Mouse (Mus musculus): ENCODE data around the gene Erf. TPM values are rescaled to one million over a fixed set of nuclear protein-coding genes. Genes with fewer than 3 reads are reported as not detected.

The Erf gene
- polyA plus RNA-seq, 1 experiment from 2014 or later: 22.6 TPM

- H3K36me3 ChIP-seq (replicated peaks; ENCODE audit: control insufficient read depth, insufficient read depth, low read depth, low read length): peaks cover 2% of the 10 kb centered on the region
- H3K27ac ChIP-seq (replicated peaks; ENCODE audit: low read depth, low read length): peak within 1 kb of the TSS; percentile 70
- peak within 1 kb of the TSS; percentile 81 for H3K9ac ChIP-seq (replicated peaks; ENCODE audit: low read length)
- peak within 1 kb of the TSS; percentile 70 for H3K4me3 ChIP-seq (ENCODE audit: low read depth, low read length)
- ATAC-seq (replicated peaks; ENCODE audit: insufficient number of reproducible peaks, low FRiP score, low TSS enrichment, low read depth) (no peak), DNase-seq (ENCODE audit: low spot score) (no peak)
- H3K9me3 ChIP-seq (replicated peaks; ENCODE audit: control insufficient read depth, low read length): no peaks in the 10 kb centered on the region
- 8% methylated on average over 20 of the region's 20 CpGs for WGBS
- H3K4me1 ChIP-seq (ENCODE audit: control insufficient read depth, insufficient read depth, low read length): peaks cover 9% of the 10 kb centered on the region
- peak within 1 kb of the TSS; percentile 85 for H3K4me2 ChIP-seq (ENCODE audit: low read depth, low read length)
- no peaks in the 10 kb centered on the region for H3K27me3 ChIP-seq (ENCODE audit: control insufficient read depth, insufficient read depth, low read length)
Measured at GRCm38 (mm10) chr7:25220457-25221101, 30.0 kb downstream of the Erf start, which contains the start of gene Dedd2. TSS of gene Dedd2 (minus strand) at chr7:25220615.

DNA sequence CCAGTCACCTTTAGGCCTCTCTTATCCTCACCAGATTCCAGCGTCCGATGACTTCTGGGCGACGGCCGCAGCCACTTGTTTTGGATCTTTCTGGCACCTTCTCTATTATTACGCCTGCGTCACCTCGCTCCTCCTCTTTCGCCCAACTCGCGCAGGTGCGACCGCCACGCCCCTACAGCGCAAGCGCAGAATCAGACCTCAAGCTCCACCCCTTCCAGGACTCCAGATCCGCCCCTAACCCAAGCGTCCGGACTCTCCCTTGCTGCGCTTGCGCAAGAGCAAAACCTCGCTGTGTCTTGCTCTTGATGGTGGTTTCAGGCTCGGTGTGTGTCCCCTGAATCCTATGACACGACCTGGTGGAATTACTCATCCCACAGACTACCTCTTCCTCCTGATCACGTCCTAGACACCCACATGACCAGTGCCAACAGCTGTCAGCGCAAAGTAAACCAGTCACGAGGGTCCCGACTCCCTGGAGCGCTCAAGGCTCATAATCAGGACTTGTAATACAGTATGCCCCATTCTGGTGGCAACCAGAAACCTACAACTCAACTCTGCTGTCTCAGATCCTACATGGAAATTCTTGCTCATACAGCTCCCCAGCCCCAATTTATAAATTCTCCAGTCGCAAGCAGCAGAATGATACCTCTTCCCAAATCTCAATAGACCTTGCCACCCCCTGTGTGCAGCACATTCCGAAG is 30.7 kb downstream of the Erf start:
- Histone ChIP-seq H3K36me3 (replicated peaks; ENCODE audit: control insufficient read depth, insufficient read depth, low read depth, low read length) (no peaks in the 10 kb centered on the region; the same call in 1 of the 2 replicates), H3K27ac (replicated peaks; ENCODE audit: low read depth, low read length) (0 out of 2 replicates have a peak overlapping the region, but pooled peaks have one; percentile 20), H3K9ac (replicated peaks; ENCODE audit: low read length) (peak overlapping the region; percentile 81), H3K9me3 (replicated peaks; ENCODE audit: control insufficient read depth, low read length) (no peaks in the 10 kb centered on the region), H3K27me3 (ENCODE audit: control insufficient read depth, insufficient read depth, low read length) (no peaks in the 10 kb centered on the region), H3K4me3 (ENCODE audit: low read depth, low read length) (peak overlapping the region; percentile 70), H3K4me1 (ENCODE audit: control insufficient read depth, insufficient read depth, low read length) (peaks cover 9% of the 10 kb centered on the region), H3K4me2 (ENCODE audit: low read depth, low read length) (peak overlapping the region; percentile 85)
- ATAC-seq (replicated peaks; ENCODE audit: insufficient number of reproducible peaks, low FRiP score, low TSS enrichment, low read depth) (peak; percentile 54), DNase-seq (ENCODE audit: low spot score) (peak; percentile 97)
- WGBS: 3% methylated on average over 31 of the region's 31 CpGs

DNA sequence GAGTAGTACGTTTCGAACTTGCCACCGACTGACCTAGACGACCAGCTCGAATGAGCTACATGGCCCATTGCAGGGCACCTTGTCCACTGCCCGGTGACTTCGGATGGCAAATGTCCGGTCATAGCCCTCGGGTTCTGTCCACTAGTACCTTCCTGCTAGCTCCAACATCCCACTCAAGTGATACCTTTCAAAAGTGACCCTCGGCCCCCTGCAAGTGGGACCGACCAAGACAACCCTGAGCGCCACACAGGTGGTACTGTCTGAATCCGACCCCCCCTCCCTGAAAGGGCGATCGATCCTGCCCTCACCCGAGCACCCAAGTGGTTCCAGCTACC is 31.2 kb downstream of the Erf start:
- H3K4me1 ChIP-seq (ENCODE audit: control insufficient read depth, insufficient read depth, low read length): peaks cover 9% of the 10 kb centered on the region
- WGBS: 0% methylated on average over 16 of the region's 16 CpGs

DNA sequence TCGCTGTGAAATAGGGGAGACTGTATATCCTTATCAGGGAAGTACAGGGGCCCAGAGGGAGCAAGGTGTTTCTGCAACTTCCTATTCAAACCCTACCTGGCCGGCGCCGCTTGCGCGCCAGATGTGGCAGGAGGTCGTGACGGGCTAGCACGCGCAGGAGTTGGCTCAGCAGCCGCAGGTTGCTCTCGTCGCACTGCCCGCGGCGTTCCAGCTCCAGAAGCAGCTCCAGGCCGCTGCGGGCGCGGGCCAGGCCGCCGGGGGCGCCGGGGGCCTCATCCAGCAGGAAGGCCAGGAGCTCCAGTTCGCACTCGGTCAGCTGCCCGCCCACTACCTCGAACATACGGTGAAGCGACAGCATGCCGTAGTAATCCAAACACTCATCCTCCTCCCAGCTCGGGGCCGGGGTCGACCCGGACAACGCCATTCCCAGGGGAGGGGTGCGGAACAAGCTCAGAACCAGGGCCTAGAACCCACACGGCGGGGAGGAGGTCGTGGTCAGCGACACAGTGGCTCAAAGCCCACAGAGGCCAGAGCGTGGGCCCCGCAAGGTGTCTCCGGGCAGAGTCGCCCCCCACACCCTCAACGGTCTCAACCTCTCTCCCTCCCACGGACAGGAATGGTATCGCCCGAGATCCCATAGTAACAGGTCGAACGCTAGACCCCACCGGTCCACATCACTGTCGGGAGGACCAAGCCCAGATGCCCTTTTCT is 31.7 kb downstream of the Erf start:
- peak overlapping the region; percentile 70 for H3K4me3 ChIP-seq (ENCODE audit: low read depth, low read length)
- H3K27me3 ChIP-seq (ENCODE audit: control insufficient read depth, insufficient read depth, low read length): no peaks in the 10 kb centered on the region
- ATAC-seq (replicated peaks; ENCODE audit: insufficient number of reproducible peaks, low FRiP score, low TSS enrichment, low read depth): peak; percentile 10; the same call in 1 of the 2 replicates
- peak; percentile 76 for DNase-seq (ENCODE audit: low spot score)
- H3K4me2 ChIP-seq (ENCODE audit: low read depth, low read length): peak overlapping the region; percentile 85
- H3K4me1 ChIP-seq (ENCODE audit: control insufficient read depth, insufficient read depth, low read length): peaks cover 9% of the 10 kb centered on the region
- 0 out of 2 replicates have a peak overlapping the region, but pooled peaks have one; percentile 47 for H3K27ac ChIP-seq (replicated peaks; ENCODE audit: low read depth, low read length)
- no peaks in the 10 kb centered on the region for H3K9me3 ChIP-seq (replicated peaks; ENCODE audit: control insufficient read depth, low read length)
- peak overlapping the region; percentile 81 for H3K9ac ChIP-seq (replicated peaks; ENCODE audit: low read length)
- under 1% methylated on average over 53 of the region's 53 CpGs for WGBS
- H3K36me3 ChIP-seq (replicated peaks; ENCODE audit: control insufficient read depth, insufficient read depth, low read depth, low read length): no peaks in the 10 kb centered on the region

More for the DNA sequence above, 31.2 kb downstream of the Erf start:
- peak overlapping the region; percentile 81 for H3K9ac ChIP-seq (replicated peaks; ENCODE audit: low read length)
- no peaks in the 10 kb centered on the region for H3K9me3 ChIP-seq (replicated peaks; ENCODE audit: control insufficient read depth, low read length)
- ATAC-seq (replicated peaks; ENCODE audit: insufficient number of reproducible peaks, low FRiP score, low TSS enrichment, low read depth): peak; percentile 13; the same call in 1 of the 2 replicates
- H3K36me3 ChIP-seq (replicated peaks; ENCODE audit: control insufficient read depth, insufficient read depth, low read depth, low read length): no peaks in the 10 kb centered on the region; the same call in 1 of the 2 replicates
- H3K27ac ChIP-seq (replicated peaks; ENCODE audit: low read depth, low read length): no peak overlapping the region
- H3K27me3 ChIP-seq (ENCODE audit: control insufficient read depth, insufficient read depth, low read length): no peaks in the 10 kb centered on the region
- H3K4me3 ChIP-seq (ENCODE audit: low read depth, low read length): peak overlapping the region; percentile 70
- DNase-seq (ENCODE audit: low spot score): no peak
- H3K4me2 ChIP-seq (ENCODE audit: low read depth, low read length): peak overlapping the region; percentile 85

GRCm38 (mm10) chr7:25217653-25218395 is 32.7 kb downstream of the Erf start:
- ATAC-seq (replicated peaks; ENCODE audit: insufficient number of reproducible peaks, low FRiP score, low TSS enrichment, low read depth): no peak
- no peak overlapping the region for H3K4me3 ChIP-seq (ENCODE audit: low read depth, low read length)

DNA sequence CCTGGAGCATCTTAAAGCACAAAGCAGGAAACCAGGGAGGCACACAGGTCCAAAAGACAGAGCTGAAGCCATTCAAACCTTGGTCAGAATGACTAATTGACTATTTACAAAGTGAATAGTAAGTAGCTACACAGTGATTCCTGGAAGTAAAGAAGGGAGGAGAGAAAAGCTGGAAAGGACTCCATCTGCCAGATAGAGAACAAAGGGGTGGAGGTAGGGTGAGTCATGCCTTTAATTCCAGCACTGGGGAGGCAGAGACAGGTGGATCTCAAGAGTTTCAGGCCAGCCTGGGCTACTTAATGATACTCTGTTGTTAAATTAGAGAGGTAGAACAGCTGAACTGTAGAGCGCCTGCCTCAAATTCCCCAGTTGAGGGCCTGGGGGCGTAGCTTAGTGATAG is 36.4 kb downstream of the Erf start:
- Histone ChIP-seq H3K4me3 (ENCODE audit: low read depth, low read length) (no peak overlapping the region), H3K27ac (replicated peaks; ENCODE audit: low read depth, low read length) (no peak overlapping the region), H3K36me3 (replicated peaks; ENCODE audit: control insufficient read depth, insufficient read depth, low read depth, low read length) (no peaks in the 10 kb centered on the region), H3K27me3 (ENCODE audit: control insufficient read depth, insufficient read depth, low read length) (no peaks in the 10 kb centered on the region), H3K4me1 (ENCODE audit: control insufficient read depth, insufficient read depth, low read length) (peaks cover 4% of the 10 kb centered on the region; the same call in 1 of the 2 replicates), H3K9me3 (replicated peaks; ENCODE audit: control insufficient read depth, low read length) (no peaks in the 10 kb centered on the region), H3K9ac (replicated peaks; ENCODE audit: low read length) (no peak overlapping the region), H3K4me2 (ENCODE audit: low read depth, low read length) (no peak overlapping the region)
- 89% methylated on average over 2 of the region's 2 CpGs for WGBS
- DNase-seq (ENCODE audit: low spot score): no peak
- ATAC-seq (replicated peaks; ENCODE audit: insufficient number of reproducible peaks, low FRiP score, low TSS enrichment, low read depth): no peak

More at GRCm38 (mm10) chr7:25217653-25218395, 32.7 kb downstream of the Erf start:
- Histone ChIP-seq H3K36me3 (replicated peaks; ENCODE audit: control insufficient read depth, insufficient read depth, low read depth, low read length) (no peaks in the 10 kb centered on the region), H3K27ac (replicated peaks; ENCODE audit: low read depth, low read length) (no peak overlapping the region), H3K9ac (replicated peaks; ENCODE audit: low read length) (no peak overlapping the region), H3K9me3 (replicated peaks; ENCODE audit: control insufficient read depth, low read length) (no peaks in the 10 kb centered on the region), H3K27me3 (ENCODE audit: control insufficient read depth, insufficient read depth, low read length) (no peaks in the 10 kb centered on the region), H3K4me1 (ENCODE audit: control insufficient read depth, insufficient read depth, low read length) (peaks cover 9% of the 10 kb centered on the region), H3K4me2 (ENCODE audit: low read depth, low read length) (no peak overlapping the region)
- WGBS: 60% methylated on average over 12 of the region's 12 CpGs
- DNase-seq (ENCODE audit: low spot score): no peak

DNA sequence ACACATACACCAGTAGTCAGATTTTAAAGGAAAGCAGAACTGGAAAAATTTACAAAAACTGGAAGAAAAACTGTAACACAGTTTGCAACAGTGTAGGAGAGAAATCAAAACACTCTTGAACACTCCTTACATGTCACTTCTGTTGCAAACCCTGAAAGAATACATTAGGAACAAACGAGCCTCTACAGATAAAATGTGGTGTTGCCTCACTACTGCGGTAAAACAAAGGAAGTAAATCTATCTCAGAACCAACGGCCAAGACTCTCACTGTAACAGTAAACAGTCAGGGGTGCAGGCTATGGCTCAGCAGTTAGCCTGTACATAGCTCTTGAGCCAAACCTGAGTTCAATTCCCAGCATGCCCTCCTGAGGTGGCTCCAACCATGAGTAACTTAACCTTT is 37.5 kb downstream of the Erf start:
- H3K36me3 ChIP-seq (replicated peaks; ENCODE audit: control insufficient read depth, insufficient read depth, low read depth, low read length): no peaks in the 10 kb centered on the region; the same call in 1 of the 2 replicates
- WGBS: 82% methylated on average over 3 of the region's 3 CpGs
- no peak overlapping the region for H3K4me2 ChIP-seq (ENCODE audit: low read depth, low read length)
- no peak overlapping the region for H3K27ac ChIP-seq (replicated peaks; ENCODE audit: low read depth, low read length)
- ATAC-seq (replicated peaks; ENCODE audit: insufficient number of reproducible peaks, low FRiP score, low TSS enrichment, low read depth) (no peak), DNase-seq (ENCODE audit: low spot score) (no peak)
- no peak overlapping the region for H3K4me3 ChIP-seq (ENCODE audit: low read depth, low read length)
- H3K27me3 ChIP-seq (ENCODE audit: control insufficient read depth, insufficient read depth, low read length): no peaks in the 10 kb centered on the region
- H3K9me3 ChIP-seq (replicated peaks; ENCODE audit: control insufficient read depth, low read length): no peaks in the 10 kb centered on the region
- no peaks in the 10 kb centered on the region for H3K4me1 ChIP-seq (ENCODE audit: control insufficient read depth, insufficient read depth, low read length)
- no peak overlapping the region for H3K9ac ChIP-seq (replicated peaks; ENCODE audit: low read length)

All from embryonic facial prominence, embryonic 11.5 days (tissue).